Mouse (Mus musculus): Measurements from ENCODE around the gene Zfp593. TPM values are rescaled to one million over a fixed set of nuclear protein-coding genes. Genes with fewer than 3 reads are reported as not detected.

Zfp593 gene
- total RNA-seq (2014; rRNA removed) (11.6 and 12.7 TPM in 2 replicates), polyA plus RNA-seq (2015; fragmentation: Nextera tagmentation; extraction: Ambion mirVana) (13.8 and 15.0 TPM in 2 replicates)

DNA sequence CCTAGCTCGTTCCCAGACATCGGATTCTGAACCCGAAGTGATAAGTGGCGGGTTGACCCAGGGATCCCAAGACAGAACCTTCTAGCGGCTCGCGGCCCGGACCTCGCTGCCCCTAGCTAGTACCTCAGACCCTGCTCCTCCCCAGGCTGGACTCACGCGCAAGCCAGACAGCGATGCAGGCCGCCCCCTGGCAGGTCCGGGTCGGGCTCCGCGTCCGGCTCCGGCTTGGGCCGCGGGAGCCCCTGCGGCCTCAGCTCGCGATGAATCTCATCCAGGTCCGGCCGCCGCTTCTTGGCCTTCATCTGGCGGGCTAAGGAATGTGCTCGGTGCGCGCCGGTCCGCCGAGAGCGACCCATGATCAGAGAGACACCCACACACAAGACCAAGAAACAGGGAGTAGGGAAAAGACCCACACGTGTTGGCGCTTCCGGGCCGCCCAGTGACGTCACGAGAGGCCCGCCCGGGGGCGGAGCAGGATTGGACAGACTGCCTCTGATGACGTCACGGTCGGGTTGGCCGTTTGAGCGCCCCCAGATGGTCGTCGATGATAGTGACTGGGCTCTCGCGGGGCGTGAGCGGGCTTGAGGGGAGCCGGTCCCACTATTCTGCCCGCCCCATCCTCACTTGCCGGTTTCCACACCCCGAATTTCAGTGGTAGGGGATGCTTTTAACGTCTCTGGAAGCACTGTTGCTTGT, at the start of gene Zfp593:
TSS of gene Zfp593 (minus strand) at position 445 of the 696 bp plus-strand sequence.
- no peaks in the 10 kb centered on the region for H3K36me3 ChIP-seq (ENCODE audit: insufficient read depth)
- H3K4me1 ChIP-seq (ENCODE audit: insufficient read depth), result peaks cover 10% of the 10 kb centered on the region; the same call in 1 of the 2 replicates
- 2% methylated on average over 60 of the region's 60 CpGs for WGBS
- H3K27me3 ChIP-seq (ENCODE audit: insufficient read depth, low read length), result peaks cover 12% of the 10 kb centered on the region
- ATAC-seq (peak; percentile 84), DNase-seq (peak; percentile 96)
- no peak within 1 kb of the TSS for H3K27ac ChIP-seq (ENCODE audit: low read depth, low read length)
- H3K4me3 ChIP-seq (ENCODE audit: low read depth, low read length), result peak within 1 kb of the TSS; percentile 67
- TF ChIP-seq CTCF (IDR thresholded peaks at IDR 0.05; ENCODE audit: low read depth), result peak; percentile 83
- peak within 1 kb of the TSS; percentile 59 for H3K9ac ChIP-seq
- H3K9me3 ChIP-seq (ENCODE audit: low read length), result no peaks in the 10 kb centered on the region
- H3K4me2 ChIP-seq (ENCODE audit: low read depth), result peak within 1 kb of the TSS; percentile 91

GRCm38 (mm10) chr4:134293692-134294163, 48.3 kb upstream of the Zfp593 start:
- TF ChIP-seq CTCF (IDR thresholded peaks at IDR 0.05; ENCODE audit: low read depth), result no peak

DNA sequence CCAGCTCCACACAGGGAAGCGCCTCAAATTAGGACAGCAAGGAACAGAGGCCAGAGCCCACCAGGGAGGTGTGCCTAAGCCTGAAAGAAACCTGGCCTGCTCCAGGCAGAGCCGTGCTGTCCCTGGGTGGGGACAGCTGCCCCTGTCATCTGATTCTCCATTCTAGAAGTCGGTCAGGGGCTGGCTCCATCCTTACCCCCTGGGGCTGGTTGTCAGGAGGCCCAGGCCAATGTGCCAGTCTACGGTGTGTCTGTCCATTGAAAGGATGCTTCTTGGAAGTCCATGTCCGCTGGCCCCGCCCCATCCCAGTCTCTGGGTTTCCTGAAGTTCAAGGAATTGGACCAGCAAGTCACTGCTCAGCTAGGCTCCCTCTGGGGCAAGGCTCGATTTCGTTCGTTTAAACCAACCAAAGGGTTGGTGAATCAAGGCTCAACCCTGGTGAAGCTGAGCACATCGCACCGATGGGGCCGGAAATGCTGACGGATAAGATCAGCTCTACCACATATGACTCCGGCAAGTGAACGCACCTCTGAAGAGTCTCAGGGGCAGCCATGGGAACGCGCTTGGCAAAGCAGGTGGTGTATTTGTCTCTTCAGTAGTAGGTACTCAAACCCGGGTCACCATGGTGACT, 47.8 kb upstream of the Zfp593 start:
- Histone ChIP-seq H3K27ac (ENCODE audit: low read depth, low read length) (no peak overlapping the region), H3K27me3 (ENCODE audit: insufficient read depth, low read length) (no peaks in the 10 kb centered on the region; the same call in 1 of the 2 replicates), H3K4me2 (ENCODE audit: low read depth) (no peak overlapping the region), H3K4me1 (ENCODE audit: insufficient read depth) (0 out of 2 replicates have a peak, but pooled peaks cover 4% of the 10 kb centered on the region), H3K4me3 (ENCODE audit: low read depth, low read length) (no peak overlapping the region), H3K36me3 (ENCODE audit: insufficient read depth) (no peaks in the 10 kb centered on the region), H3K9me3 (ENCODE audit: low read length) (no peaks in the 10 kb centered on the region), H3K9ac (no peak overlapping the region)
- no peak for ATAC-seq
- WGBS, result 72% methylated on average over 18 of the region's 18 CpGs
- DNase-seq, result no peak
- TF ChIP-seq CTCF (IDR thresholded peaks at IDR 0.05; ENCODE audit: low read depth), result no peak

More at GRCm38 (mm10) chr4:134293692-134294163, 48.3 kb upstream of the Zfp593 start:
- no peak overlapping the region for H3K4me3 ChIP-seq (ENCODE audit: low read depth, low read length)
- H3K9me3 ChIP-seq (ENCODE audit: low read length), result no peaks in the 10 kb centered on the region
- H3K27ac ChIP-seq (ENCODE audit: low read depth, low read length), result no peak overlapping the region
- ATAC-seq (no peak), DNase-seq (no peak)
- H3K36me3 ChIP-seq (ENCODE audit: insufficient read depth), result no peaks in the 10 kb centered on the region
- no peak overlapping the region for H3K9ac ChIP-seq
- H3K4me1 ChIP-seq (ENCODE audit: insufficient read depth), result no peaks in the 10 kb centered on the region
- H3K27me3 ChIP-seq (ENCODE audit: insufficient read depth, low read length), result no peaks in the 10 kb centered on the region; the same call in 1 of the 2 replicates
- H3K4me2 ChIP-seq (ENCODE audit: low read depth), result no peak overlapping the region
- WGBS, result 79% methylated on average over 9 of the region's 9 CpGs

GRCm38 (mm10) chr4:134292067-134292466, 46.7 kb upstream of the Zfp593 start:
- peak; percentile 92 for TF ChIP-seq CTCF (IDR thresholded peaks at IDR 0.05; ENCODE audit: low read depth)
- Histone ChIP-seq H3K36me3 (ENCODE audit: insufficient read depth) (no peaks in the 10 kb centered on the region), H3K4me3 (ENCODE audit: low read depth, low read length) (no peak overlapping the region), H3K9me3 (ENCODE audit: low read length) (no peaks in the 10 kb centered on the region), H3K27me3 (ENCODE audit: insufficient read depth, low read length) (no peaks in the 10 kb centered on the region; the same call in 1 of the 2 replicates), H3K27ac (ENCODE audit: low read depth, low read length) (no peak overlapping the region), H3K9ac (no peak overlapping the region), H3K4me1 (ENCODE audit: insufficient read depth) (0 out of 2 replicates have a peak, but pooled peaks cover 4% of the 10 kb centered on the region), H3K4me2 (ENCODE audit: low read depth) (no peak overlapping the region)
- ATAC-seq, result no peak
- WGBS, result 20% methylated on average over 7 of the region's 7 CpGs
- DNase-seq, result peak; percentile 83

DNA sequence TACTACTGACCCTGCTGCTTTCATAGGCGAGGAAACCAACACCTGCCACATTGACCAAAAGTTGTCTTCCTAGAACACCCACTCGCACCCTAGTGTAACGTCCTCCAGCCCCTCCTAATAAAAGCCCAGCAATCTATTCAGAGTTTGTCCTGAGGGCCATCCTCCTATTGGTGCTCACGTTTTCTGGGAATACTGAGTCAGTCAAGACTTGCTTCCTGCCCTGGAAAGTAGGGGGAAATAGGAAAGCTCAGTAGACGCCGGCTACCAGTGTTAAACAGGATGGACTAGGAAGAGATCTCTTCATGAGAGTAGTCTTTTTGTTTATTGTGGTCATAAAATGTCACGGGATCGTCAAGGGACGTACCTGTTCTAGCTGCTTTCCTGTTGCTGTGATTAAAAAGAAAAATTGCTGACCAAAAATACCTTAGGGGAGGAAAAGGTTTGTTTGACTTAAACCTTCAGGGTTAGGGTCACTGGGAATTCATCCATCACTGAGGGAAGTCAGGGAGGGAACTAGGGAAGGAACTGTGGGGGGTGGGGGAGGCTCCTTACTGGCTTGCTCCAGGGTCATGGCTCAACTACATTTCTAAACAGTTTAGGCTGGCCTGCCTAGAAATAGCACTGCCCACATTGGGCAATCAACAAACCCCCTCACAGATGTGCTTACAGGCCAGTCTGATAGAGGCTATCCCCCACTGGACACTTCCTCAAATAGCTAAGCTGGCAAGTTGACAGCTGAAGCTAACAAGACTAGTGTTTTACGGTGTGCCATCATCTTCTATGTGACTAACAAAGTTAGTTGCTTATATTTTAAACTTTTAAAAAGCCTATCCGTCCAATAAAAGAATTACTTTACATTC, 43.2 kb upstream of the Zfp593 start:
- Histone ChIP-seq H3K9ac (peak overlapping the region; percentile 99), H3K36me3 (ENCODE audit: insufficient read depth) (peaks cover 7% of the 10 kb centered on the region; the same call in 1 of the 2 replicates), H3K4me3 (ENCODE audit: low read depth, low read length) (peak overlapping the region; percentile 89), H3K9me3 (ENCODE audit: low read length) (no peaks in the 10 kb centered on the region), H3K27me3 (ENCODE audit: insufficient read depth, low read length) (no peaks in the 10 kb centered on the region), H3K4me1 (ENCODE audit: insufficient read depth) (peaks cover 12% of the 10 kb centered on the region; the same call in 1 of the 2 replicates), H3K4me2 (ENCODE audit: low read depth) (peak overlapping the region; percentile 83), H3K27ac (ENCODE audit: low read depth, low read length) (peak overlapping the region; percentile 100)
- no peak for TF ChIP-seq CTCF (IDR thresholded peaks at IDR 0.05; ENCODE audit: low read depth)
- DNase-seq, result no peak
- WGBS, result 52% methylated on average over 11 of the region's 11 CpGs
- no peak for ATAC-seq

- H3K36me3 ChIP-seq (ENCODE audit: insufficient read depth), result peaks cover 10% of the 10 kb centered on the region; the same call in 1 of the 2 replicates
- H3K4me2 ChIP-seq (ENCODE audit: low read depth), result peak within 1 kb of the TSS; percentile 83
- peak within 1 kb of the TSS; percentile 99 for H3K9ac ChIP-seq
- H3K4me1 ChIP-seq (ENCODE audit: insufficient read depth), result peaks cover 12% of the 10 kb centered on the region; the same call in 1 of the 2 replicates
- H3K9me3 ChIP-seq (ENCODE audit: low read length), result no peaks in the 10 kb centered on the region
- H3K27ac ChIP-seq (ENCODE audit: low read depth, low read length), result peak within 1 kb of the TSS; percentile 100
- H3K4me3 ChIP-seq (ENCODE audit: low read depth, low read length), result peak within 1 kb of the TSS; percentile 89
- ATAC-seq (peak; percentile 76), DNase-seq (peak; percentile 85)
- no peaks in the 10 kb centered on the region for H3K27me3 ChIP-seq (ENCODE audit: insufficient read depth, low read length)
- TF ChIP-seq CTCF (IDR thresholded peaks at IDR 0.05; ENCODE audit: low read depth), result no peak
- WGBS, result 2% methylated on average over 40 of the region's 43 CpGs
Observed at GRCm38 (mm10) chr4:134287575-134288025, 42.2 kb upstream of the Zfp593 start, which contains the start of gene Pdik1l. Gene Pdik1l, minus strand, starts transcription at chr4:134287895.

All from forebrain, postnatal 0 days (tissue).